Mouse (Mus musculus): Measurements from ENCODE around the gene Fastkd5.
A peak's percentile ranks its signal among the peaks of the same experiment; 100 is the strongest.
"Not testable (repeated sequence)": the region's sequence is repeated elsewhere in the genome, so short reads cannot be mapped to it uniquely, and the experiment has no call there.

Fastkd5 gene

DNA sequence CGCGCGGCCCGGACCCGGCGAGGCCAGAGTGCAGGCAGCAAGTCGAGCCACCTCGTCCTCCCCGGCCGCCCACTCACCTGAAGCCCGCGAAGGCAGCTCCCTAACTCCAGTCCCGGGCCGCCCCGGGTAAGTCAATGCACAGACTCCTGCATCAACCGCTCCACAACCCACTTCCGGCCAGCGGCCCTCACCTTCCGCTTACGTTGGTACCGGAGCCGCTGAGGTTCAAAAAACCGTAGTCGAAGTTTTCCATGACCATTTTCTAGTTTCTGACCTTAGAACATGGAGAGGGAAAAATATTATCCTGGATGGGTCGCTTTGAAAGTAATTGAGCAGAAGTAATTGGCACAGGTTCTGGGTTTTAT is at the start of gene Fastkd5, which contains the start of gene Ubox5:
TSS of gene Fastkd5 (minus strand) at position 189 of the 365 bp plus-strand sequence.
TSS of gene Ubox5 (minus strand) at position 200 of the 365 bp plus-strand sequence.
- DNase-seq: peak; percentile 94 to 97

DNA sequence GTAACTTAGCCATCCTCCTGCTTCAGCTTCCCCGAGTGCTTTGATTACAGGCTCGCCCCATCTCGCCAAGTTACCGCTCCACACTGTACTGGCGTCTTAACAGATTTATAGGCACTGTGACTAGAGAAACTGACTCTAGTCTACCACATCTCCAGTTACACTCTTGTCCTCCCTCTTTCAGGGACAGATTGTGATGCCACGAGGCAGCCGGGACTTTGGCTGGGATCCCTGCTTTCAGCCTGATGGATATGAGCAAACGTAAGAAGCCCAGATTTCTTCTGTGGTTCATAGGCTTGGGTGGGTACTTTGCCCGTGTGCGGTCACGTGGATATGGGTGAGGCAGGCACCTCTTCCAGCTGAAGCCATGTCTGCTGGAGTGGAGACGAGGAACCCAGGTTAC is 49.3 kb upstream of the Fastkd5 start:
- DNase-seq: no peak

DNA sequence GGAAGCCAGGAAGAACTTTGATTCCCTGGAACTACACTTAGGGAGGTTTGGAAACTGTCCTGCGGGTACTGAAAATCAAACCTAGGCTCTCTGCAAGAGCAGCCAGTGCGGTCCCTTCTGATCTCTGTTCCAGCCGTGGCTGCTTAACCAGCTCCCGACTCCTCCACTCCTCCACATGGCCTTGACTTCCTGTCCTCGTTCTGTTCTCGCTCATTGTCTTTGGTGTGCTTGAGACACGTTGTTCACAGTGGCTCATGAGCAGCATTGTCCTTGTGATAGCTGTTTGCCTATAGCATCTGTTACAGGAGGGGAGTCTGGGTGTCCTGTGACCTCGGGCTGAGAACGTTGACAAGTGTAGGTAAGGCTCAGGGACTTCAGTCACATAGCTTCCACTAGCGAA is 47.4 kb upstream of the Fastkd5 start:
- DNase-seq: no peak

DNA sequence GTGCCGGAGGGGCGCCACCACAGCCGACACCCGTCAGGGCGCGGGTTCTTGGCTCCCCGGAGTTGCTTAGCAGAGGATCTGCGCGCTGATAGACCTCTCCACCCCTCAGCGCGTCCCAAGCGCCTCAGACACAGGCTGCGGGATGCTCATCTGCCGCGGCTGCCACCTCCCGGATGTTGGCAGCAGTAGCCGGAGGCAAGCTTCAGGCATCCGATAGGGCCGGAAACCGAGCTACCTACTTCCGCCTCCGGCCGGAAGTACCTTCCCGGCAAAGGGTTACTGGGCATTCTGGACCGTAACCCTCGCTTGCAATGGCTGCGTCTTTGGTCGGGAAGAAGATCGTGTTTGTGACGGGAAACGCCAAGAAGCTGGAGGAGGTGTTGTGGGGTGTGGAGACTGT is 37.7 kb upstream of the Fastkd5 start, which contains the start of gene Itpa:
TSS of gene Itpa (plus strand) at position 52 of the 400 bp plus-strand sequence.
- DNase-seq: peak; percentile 91 to 93

DNA sequence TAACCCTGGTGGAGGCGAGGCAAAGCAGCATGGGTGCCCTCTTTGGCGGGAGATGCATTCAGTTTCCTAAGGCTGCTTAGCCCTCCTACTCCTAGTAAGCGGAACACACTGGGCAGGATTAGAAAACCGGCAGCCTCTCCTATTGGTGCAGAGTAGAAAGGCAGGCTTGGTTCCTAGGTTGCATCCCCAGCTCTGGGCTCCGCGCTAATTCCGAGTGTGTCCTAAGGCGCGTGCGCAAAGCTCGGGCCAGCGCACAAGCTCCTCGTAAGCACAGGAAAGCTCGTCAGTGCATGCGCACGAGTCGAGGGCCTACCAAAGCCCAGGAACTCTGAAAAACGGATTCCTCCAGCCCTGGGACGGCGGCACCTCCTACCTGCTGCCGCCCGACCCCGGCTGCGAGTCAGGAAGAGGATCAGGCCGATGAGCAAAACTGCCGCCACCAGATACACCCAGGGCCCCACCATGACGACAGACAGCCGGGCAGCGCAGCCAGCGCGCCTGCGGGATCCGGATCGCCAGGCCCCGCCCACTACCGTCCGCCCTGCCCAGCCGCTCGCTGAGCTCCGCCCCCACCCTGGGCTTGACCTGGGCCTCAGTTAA is 34.4 kb upstream of the Fastkd5 start, which contains the start of gene Ddrgk1:
TSS of gene Ddrgk1 (minus strand) at position 558 of the 600 bp plus-strand sequence.
- DNase-seq: peak; percentile 94 to 96

DNA sequence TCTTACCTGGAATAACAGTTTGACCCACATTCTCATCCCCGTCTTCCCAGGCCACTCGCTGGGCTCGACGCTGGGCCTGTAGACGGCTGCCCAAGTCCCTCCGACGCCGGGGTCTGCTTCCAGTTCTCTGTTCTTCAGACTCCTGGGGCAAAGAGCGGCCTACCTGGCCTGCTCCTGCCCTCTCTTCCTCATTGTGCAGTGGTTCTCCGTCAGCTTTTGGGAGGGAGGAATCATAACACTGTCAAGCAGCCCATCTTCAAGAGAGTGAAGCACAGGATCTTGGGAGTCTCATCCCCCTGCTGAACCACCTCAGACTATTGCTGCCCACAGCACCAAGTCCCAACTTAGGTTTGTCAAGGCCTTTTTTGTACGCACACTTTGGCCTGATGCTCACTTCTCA is 33.5 kb upstream of the Fastkd5 start:
- DNase-seq: no peak

DNA sequence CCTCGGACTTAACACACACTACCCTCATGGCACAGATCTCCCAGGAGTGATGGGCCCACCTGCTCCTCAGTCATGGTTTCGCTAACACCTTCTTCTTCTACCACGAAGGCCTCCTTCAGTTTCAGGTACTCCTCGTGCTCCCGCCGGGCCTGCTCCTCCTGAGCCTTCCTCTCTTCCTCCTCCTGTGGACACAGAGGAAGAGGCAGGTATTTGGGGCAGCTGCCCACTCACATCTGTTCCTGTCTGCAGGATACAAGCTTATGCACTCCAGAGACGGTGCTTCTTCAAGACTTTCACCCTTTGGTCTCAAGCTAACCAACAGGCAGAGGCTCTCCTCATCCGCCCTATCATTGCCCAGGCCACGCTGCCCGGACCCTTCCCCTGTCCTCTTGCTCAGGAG is 28.7 kb upstream of the Fastkd5 start:
- no peak for DNase-seq

DNA sequence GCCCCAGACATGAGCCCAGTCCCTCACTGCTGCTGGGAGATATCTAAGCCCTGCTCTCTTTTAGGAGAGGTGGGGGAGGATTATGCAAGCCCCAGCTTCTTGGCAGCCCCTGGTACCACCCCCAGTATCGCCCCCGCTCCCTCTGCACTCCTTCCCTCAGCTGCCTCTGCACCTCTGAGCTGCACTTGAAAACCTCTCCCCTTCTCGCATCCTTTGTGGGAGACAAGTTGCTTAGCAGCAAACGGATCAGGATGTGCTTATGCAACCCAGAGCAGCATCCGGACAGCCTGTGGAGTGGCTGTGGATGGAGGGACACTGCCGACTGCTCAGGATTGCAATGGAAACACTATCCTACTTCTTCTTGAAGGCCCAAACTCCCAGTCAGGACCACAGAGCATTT is 27.7 kb upstream of the Fastkd5 start:
- no peak for DNase-seq

DNA sequence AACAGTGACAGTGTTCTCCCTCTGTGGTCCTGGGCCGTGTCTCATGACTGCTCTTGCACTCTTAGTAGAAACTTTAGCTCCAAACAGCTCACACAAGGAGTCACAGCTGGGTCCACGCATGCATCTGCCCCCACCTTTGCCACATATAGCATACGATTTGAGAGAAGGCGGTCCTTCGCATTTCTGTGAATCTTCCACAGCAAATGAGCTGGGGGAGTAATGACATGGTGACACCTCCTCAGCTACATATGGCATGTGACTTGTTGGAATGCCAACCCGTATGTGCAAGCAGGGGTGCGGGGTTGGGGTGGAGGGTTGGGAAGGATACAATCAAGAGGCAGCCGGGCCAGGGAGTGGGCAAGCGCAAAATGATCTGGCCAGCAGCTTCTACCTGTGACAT is 26.7 kb upstream of the Fastkd5 start:
- DNase-seq: no peak

DNA sequence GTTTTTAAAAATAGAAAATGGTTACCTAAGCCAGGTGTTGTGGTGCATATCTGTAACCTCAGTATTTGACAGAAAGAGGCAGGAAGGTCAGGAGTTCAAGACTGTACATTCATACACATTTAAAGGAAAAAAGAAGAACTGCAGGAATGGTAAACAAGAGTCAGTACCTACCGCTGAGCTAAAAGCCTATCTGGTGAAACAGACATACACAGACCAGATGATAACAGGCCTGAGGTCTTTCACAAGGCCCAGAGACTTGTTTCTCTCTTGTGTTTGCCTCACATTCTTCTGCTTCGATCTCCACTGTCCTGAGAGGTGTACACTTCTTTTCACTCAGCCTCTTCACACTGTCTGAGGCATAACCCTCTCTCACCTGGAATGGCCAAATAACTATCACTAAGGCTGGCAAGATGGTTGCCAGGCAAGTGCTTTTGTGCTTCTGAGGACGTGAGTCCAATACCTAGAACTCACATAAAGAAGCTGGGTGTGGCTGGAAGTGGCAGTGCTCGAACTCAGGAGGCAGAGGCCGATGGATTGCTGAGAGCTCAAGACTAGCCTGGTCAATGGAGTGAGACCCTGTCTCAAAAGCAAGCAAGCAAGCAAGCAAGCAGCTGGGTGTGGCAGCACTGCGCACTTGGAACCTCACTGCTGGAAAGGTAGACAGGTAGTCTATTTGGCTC is 26.0 kb upstream of the Fastkd5 start:
- no peak for DNase-seq

DNA sequence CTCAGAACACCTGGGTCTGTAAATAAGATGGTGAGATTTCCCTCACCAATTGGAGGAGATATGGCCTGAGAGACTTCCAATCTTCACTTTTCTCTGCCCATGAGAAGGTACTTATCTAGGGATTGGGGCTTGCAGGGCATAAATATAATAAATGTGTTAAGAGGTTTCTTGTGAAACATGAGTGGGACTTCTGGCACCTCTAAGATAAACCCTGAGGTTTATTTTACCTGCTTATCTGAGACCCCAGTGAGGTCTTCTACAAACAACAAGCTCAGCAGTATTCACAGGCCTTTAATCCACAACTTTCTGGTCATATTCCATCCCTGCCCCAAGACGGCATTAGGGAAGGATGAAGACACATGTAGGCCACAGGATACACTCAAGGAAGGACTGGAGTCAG is 23.9 kb upstream of the Fastkd5 start:
- DNase-seq: no peak

DNA sequence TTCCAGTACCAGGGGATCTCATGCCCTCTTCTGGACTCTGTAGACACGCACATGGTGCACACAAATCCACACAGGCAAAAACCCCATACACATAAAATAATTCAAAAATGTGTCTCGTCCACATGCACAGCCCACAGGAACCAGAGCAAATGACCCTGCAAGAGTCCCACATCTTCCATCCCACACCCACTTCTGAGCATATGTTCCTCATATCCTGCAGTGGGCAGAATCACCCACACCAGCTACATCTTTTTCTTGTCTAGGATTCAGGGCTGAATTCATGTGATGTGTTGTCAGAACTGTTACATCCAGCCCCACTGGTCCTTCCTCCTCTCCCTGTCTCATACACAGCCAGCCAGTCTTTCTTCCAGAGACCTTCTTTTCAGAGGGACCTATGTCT is 23.5 kb upstream of the Fastkd5 start:
- DNase-seq: no peak

DNA sequence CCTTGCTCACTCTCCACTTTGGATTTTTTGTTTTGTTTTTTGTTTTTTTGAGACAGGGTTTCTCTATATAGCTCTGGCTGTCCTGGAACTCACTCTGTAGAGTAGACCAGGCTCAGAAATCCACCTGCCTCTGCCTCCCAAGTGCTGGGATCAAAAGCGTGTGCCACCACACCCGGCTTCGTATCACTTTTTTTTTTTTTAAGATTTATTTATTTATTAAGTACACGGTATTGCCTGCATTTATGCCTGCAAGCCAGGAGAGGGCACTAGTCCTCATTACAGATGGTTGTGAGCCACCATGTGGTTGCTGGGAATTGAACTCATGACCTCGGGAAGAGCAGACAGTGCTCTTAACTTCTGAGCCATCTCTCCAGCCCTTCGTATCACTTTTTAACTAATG is 19.2 kb upstream of the Fastkd5 start:
- not testable (repeated sequence) for DNase-seq

DNA sequence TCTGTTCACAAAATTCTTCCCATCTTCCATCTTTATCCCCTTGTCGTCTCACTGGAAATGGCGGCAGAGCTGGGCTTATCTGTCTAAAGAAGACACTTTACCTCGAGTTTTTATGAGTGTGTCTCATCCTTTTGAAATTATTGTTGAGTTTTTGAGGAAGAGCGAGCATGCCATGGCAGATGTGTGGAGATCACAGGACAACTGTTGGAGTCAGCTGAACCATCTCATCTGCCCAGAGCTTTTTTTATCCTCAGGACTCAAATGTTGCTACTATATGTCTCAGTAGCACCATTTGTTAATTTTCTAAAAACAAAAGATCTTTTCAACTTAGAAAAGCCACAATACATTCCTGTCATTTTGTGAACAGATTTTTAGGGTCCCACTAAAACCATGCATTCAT is 15.4 kb upstream of the Fastkd5 start:
- DNase-seq: no peak

DNA sequence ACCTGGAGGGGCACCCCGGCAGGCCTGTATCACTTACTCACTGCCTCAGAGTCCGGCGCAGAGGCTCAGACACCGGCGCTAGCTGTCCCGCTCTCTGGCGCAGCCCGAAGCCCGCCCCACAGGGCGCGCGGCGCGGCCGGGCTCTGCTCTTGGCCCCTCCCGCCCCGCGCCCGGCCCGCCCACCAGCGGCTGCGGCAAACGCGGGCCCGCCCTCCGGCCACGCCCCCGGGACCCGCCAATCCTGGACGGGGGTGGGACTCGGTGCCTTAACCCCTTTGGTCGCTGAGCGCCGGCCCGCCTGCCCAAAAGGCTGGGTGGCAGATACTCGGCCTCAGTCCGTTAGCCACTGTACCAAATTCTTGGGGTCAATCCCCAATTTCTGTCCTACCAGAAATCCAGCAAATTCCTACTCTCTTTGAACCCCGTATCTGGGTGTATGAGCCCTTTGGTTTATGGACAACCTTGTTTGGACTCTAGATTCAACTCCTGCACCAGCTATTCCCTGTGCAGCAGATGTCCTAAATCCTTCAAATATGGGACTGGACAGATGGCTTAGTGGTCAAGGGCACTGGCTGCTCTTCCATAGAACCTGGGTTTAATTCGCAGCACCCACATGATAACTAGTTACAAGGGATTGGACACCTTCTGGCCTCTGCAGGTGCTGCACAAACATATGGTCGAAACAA is 13.0 kb upstream of the Fastkd5 start, which contains the start of gene Lzts3:
TSS of gene Lzts3 (minus strand) at position 120 of the 686 bp plus-strand sequence.
- DNase-seq: peak; percentile 98 to 99

DNA sequence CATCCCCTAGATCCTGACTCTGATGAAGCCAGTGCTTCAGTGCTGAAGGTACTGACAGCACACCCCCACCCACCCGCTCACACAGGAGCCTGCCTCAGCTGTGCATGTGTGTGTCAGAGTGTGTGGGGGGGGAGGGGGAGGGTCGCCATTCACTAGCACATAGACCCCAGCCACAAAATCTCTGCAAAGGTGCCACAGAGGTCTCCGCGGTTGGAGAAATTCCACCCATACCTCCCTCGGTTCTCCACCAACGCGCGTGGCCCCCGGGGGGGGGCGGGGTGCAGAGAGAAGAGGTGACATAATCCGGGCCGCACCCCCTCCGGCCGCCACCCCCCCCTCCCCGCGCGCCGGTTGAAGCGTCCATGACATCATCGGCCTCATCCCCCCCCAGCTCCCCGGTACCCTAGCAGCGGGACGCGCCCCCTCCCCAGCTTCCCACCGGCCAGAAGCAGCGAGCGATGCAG is 12.4 kb upstream of the Fastkd5 start:
- no peak for DNase-seq

DNA sequence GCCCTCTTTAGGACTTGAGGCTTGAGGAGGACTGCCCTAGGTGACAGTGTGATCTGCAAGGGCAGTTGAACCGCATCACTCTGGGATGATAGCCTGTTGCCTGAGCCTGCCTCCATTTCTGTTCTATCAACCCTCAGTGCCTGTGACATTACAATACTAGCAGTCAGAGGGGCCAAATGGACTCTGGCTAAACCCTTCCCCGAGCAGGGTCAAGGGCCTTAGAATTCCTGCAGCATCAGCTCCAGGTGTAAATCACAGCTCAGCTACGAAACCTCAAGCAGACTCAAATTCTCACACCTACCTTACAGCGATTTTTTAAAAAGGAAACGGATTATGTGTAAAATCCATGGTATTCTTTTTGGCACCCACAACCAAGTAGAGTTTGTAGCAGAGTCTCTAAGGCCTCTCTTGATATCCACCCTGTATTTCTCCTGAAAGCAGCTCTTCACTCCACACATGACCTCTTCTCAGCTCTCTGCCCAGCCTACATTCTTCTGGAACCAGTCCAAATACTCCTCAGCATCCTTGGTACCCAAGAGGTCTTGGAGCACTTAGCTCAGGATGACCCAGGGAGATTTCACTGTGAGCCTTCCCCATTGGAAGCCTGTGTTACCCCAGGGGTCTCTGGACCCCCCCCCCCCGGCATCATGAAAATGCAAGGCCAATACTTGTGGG is 11.7 kb upstream of the Fastkd5 start:
- DNase-seq: peak in 1 of 2 experiments; percentile 48

DNA sequence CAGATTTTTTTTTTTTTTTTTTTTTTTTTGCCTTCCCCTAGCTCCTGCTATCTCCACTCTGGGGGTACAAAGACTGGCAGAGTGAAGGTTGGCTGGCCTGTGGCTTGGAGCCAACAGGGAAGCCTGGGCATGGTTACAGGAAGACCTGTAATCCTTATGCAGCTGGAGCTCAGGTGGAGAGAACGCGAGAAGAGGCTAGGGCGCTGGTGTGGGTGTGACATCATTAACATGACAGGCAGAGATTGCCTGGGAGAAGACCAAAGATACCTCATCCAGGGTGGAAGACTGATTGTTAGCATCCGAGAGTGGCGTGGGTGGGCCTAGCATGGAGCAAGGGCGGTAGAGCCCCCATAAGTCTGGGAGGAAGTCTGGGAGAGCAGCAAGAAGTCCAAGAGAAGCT is 9.4 kb upstream of the Fastkd5 start:
- peak in 1 of 2 experiments; percentile 27 for DNase-seq

DNA sequence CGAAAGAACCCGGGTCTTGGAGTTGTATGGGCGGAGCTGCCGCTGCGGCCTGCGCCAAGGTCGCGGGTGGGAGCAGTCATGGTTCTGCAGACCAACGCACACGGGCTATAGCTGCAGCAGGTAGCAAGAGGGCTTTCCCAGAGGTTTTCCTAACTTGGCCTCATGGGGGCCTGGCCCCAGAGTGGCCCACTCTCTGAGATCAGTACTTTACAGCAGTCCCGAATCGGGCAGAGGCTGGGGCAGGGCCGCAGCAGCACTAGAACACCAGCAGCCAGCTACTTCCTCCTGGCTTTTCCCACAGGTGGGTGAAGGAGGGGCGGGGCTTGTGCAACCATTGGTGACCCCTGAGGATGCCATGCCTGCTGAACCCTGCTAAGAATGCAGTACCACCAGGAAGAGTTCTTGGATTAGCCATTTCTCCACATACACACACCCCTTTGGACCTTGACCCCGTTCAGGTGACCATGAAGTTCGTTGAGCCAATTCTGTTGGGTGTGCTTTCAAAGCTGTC is 8.3 kb upstream of the Fastkd5 start:
- peak in 1 of 2 experiments; percentile 41 for DNase-seq

DNA sequence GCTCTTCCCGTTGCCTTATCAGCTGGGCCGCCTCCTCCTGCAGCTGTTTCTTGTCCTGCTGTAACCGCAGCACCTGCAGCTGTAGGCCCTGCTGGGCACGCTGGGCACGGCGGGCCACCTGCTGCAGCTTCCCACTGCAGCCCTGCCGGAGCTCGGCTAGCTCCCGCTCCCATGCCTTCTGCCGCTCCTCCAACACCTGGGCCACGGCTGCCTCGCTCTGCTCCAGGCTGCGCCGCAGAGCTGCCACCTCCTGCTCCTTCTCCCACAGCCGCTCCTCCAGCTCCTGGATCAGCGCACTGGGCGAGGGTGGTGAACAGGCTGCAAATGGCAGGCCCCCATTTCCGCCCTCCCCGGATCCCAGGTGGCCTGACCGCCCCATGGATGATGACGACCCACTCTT is 6.0 kb upstream of the Fastkd5 start:
- peak; percentile 34 to 62 for DNase-seq

DNA sequence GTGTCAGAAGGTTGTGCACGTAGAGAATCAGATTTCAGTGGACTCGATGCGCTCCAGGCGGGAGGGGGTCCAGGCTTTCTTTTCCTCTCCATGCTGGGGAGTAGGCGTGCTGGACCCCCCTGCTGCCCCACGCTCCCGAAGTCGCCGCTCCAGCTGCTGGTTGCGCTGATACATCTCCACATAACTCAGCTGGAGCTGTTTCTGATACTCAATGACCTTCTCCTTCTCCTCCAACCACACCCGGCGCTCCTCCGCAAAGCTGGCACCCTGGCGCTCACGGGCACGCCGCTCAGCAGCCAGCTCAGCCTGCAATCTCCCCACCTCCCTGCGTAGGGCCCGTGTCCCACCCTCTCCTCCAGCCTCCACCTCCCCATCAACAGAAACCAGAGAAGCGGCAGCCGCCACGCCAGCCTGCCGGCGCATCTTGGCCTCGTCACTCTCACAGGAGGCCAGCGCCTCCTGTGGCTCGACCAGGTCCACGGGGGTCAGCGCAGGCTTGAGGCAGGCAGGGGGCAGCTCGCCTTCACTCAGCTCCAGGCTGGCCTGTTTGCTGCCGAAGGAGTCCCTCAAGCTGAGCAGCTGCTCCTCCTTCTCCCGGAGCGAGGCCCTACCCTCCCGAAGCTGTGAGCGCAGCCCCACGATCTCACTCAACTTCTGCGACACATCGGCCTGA is 5.0 kb upstream of the Fastkd5 start:
- peak; percentile 57 to 66 for DNase-seq

All from cerebellum, postnatal 10 days (tissue).